Mouse (Mus musculus) olfactory bulb, adult 2 months (tissue): ENCODE data around the gene Cmtm6.
A peak's percentile ranks its signal among the peaks of the same experiment; 100 is the strongest.

Experiments
- CTCF ChIP-seq: fragments of 200-500 bp; IDR thresholded peaks from 2 replicates; pipeline ENCODE4 v1.5.1; 2012; ENCODE audit warnings: low read depth, mild to moderate bottlenecking, low read length, moderate library complexity; ENCODE audit not compliant: insufficient read depth
- POLR2A ChIP-seq: fragments of 200-500 bp; IDR thresholded peaks from 2 replicates; pipeline ENCODE4 v1.6.1; 2012; ENCODE audit warnings: mild to moderate bottlenecking, low read depth, low read length, moderate library complexity; ENCODE audit not compliant: insufficient read depth

- TF ChIP-seq CTCF (peak; percentile 4; the same call in 1 of the 2 replicates), POLR2A (no peak)
Measured at GRCm38 (mm10) chr9:114780746-114781525, 50.0 kb downstream of the Cmtm6 start.
